Mouse (Mus musculus) heart, postnatal 0 days (tissue): ENCODE data around the gene Grid1. TPM values are rescaled to one million over a fixed set of nuclear protein-coding genes. Genes with fewer than 3 reads are reported as not detected.

ENCODE experiments used
- ATAC-seq: fragments of 200-750 bp; cut with Nextera tagmentation; 2 replicates; pipeline ENCODE4 v1.8.0; 2017; ENCODE audit warnings: low read depth, moderate number of reproducible peaks, moderate library complexity; ENCODE audit not compliant: insufficient read depth
- DNase-seq: peaks from one replicate; pipeline ENCODE4 v3.0.0-alpha.2; 2016; ENCODE audit warnings: low spot score
- H3K27ac ChIP-seq: fragments of 300-500 bp; sonication (generic); 2 replicates; pipeline ENCODE4 v1.5.1; 2014; ENCODE audit warnings: low read depth, mild to moderate bottlenecking
- H3K27me3 ChIP-seq: fragments of 300-500 bp; sonication (generic); 2 replicates; pipeline ENCODE4 v1.6.1; 2014; ENCODE audit warnings: low read length, mixed read lengths; ENCODE audit not compliant: control insufficient read depth, insufficient read depth
- H3K36me3 ChIP-seq: fragments of 300-500 bp; sonication (generic); replicated peaks from 2 replicates; pipeline ENCODE4 v1.6.1; 2014; ENCODE audit warnings: low read length, mixed read lengths; ENCODE audit not compliant: control insufficient read depth, insufficient read depth
- H3K4me1 ChIP-seq: fragments of 300-500 bp; sonication (generic); 2 replicates; pipeline ENCODE4 v1.6.1; 2014; ENCODE audit warnings: antibody characterized with exemption; ENCODE audit not compliant: control insufficient read depth, insufficient read depth
- H3K4me2 ChIP-seq: fragments of 300-500 bp; sonication (generic); 2 replicates; pipeline ENCODE4 v1.6.1; 2014; ENCODE audit warnings: low read depth, mild to moderate bottlenecking, low read length, moderate library complexity
- H3K4me3 ChIP-seq: fragments of 300-500 bp; sonication (generic); 2 replicates; pipeline ENCODE4 v1.5.1; 2014; ENCODE audit warnings: low read depth, low read length
- H3K9ac ChIP-seq: fragments of 300-500 bp; sonication (generic); replicated peaks from 2 replicates; pipeline ENCODE4 v1.6.1; 2014; ENCODE audit warnings: low read depth, low read length, mixed read lengths
- H3K9me3 ChIP-seq: fragments of 300-500 bp; sonication (generic); replicated peaks from 2 replicates; pipeline ENCODE4 v1.6.1; 2016; ENCODE audit warnings: low read length; ENCODE audit not compliant: control insufficient read depth
- CTCF ChIP-seq: IDR thresholded peaks from 2 replicates; pipeline ENCODE4 v1.5.1; 2016; ENCODE audit warnings: antibody characterized with exemption, control low read depth, low read depth
- EP300 ChIP-seq: IDR thresholded peaks from 2 replicates; pipeline ENCODE4 v1.6.1; 2016; ENCODE audit warnings: antibody characterized with exemption, low read depth
- WGBS: fragments of 180-500 bp; shearing (Covaris S2); extraction: QIAGEN DNeasy Blood & Tissue Kit; methylation state at CpG from one replicate; pipeline ENCODE4 v1.1.7; 2014; 5-methylcytosine and 5-hydroxymethylcytosine counted together
- polyA plus RNA-seq: library from polyadenylated mRNA; unstranded; fragments of >200 nt; fragmentation: Nextera tagmentation; extraction: Ambion mirVana; gene quantifications from 2 replicates; pipeline ENCODE4 v1.2.1, GENCODE M21; 2015
- total RNA-seq: library from RNA; depleted of rRNA; stranded (reverse); fragments of >200 nt; gene quantifications from 2 replicates; pipeline ENCODE4 v1.2.3, GENCODE M21; 2014; ENCODE audit warnings: low replicate concordance

Gene Grid1
- total and polyA plus RNA-seq, 2 experiments from 2014 or later: 0.05 TPM; not detected in 1

DNA sequence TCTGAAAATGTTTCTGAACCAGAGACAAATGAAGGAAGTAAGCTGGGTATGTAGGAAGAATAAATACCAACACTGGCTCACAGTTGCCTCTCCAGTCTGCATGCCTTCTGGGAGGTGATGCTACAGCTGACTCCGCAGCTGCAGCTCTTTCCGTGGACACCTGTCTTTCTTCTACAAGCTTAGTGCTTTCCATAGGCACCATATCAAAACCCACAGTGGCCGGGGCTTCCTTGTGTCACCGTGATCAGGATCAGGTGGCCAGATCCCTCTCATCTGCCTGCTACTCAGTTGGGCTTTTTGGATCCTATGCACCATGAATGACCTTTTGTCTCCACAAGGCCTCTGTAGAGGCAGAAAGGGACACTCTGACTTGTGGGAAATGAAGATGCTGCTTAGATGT, 272.7 kb downstream of the Grid1 start:
- Histone ChIP-seq H3K36me3 (no peaks in the 10 kb centered on the region), H3K4me1 (no peaks in the 10 kb centered on the region), H3K4me3 (no peak overlapping the region), H3K9me3 (no peaks in the 10 kb centered on the region), H3K9ac (no peak overlapping the region), H3K4me2 (no peak overlapping the region), H3K27me3 (no peaks in the 10 kb centered on the region), H3K27ac (no peak overlapping the region)
- ATAC-seq: no peak
- 86% methylated on average over 4 of the region's 4 CpGs for WGBS
- no peak for TF ChIP-seq CTCF
- TF ChIP-seq EP300: no peak
- no peak for DNase-seq

DNA sequence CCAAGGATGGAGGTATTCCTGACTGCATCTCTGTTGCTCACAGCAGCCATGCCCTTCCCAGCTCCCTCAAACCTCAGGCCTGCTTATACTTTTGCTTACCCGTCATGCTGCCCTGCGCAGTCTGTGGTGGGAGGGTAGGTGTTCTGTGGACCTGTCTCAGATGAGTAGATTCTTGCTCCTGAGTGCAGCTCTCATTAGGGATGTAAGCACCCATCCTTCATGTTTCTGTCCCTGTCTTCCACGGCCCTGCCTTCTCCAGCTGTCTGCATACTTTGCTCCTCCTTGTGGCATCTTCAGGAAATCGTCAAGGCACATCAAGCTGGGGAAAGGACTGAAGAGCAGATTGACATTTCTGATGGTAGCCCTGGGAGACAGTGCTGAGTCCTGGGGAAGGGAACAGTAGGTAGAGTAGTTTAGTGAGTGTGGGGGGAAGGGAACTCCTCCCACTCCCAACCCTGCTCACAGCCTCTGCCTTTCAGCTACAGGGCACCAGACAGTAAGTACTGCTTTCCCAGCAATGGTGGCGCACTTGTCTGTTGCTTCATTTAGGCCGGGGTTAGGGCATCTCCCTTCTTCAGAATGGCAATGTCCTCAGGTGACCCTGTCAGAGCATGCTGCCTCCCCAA, 273.8 kb downstream of the Grid1 start:
- no peak overlapping the region for H3K4me3 ChIP-seq
- no peak overlapping the region for H3K27ac ChIP-seq
- no peak overlapping the region for H3K4me2 ChIP-seq
- no peaks in the 10 kb centered on the region for H3K9me3 ChIP-seq
- no peaks in the 10 kb centered on the region for H3K27me3 ChIP-seq
- H3K36me3 ChIP-seq: no peaks in the 10 kb centered on the region
- ATAC-seq: no peak
- H3K9ac ChIP-seq: no peak overlapping the region
- DNase-seq: no peak
- 67% methylated on average over 6 of the region's 6 CpGs for WGBS
- no peaks in the 10 kb centered on the region for H3K4me1 ChIP-seq
- TF ChIP-seq EP300: no peak
- TF ChIP-seq CTCF: no peak

DNA sequence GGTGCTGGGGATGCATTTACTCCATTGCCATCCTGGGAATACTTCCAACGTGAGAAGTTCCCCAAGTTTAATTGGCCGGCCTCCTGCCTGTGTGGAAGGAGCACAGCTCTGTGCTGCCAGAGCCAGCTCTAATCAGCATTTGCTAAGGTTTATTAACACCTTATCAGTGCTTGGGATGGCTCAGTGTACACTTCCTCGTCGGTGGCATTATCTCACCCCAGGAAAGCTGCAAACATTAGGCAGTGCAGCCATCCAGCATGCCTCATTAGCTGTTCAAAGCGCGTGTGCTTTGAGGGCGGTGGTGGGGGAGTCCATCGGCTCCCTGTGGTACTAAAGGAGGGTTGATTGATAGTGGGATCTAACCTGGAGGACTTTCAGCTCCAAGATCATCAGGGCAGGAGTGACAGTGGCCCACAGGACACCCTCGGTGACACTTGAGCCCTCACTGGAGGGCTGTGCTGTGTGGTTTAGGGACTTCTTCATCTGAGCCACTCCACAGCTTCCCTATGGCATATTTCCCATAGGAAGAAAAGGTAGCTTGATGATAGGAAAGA, 275.7 kb downstream of the Grid1 start:
- H3K27me3 ChIP-seq: no peaks in the 10 kb centered on the region
- no peak overlapping the region for H3K4me2 ChIP-seq
- H3K36me3 ChIP-seq: no peaks in the 10 kb centered on the region
- WGBS: 15% methylated on average over 9 of the region's 9 CpGs
- H3K27ac ChIP-seq: no peak overlapping the region
- TF ChIP-seq EP300 (no peak), CTCF (no peak)
- no peak overlapping the region for H3K9ac ChIP-seq
- ATAC-seq: no peak; the same call in 1 of the 2 replicates
- H3K4me3 ChIP-seq: no peak overlapping the region
- H3K4me1 ChIP-seq: no peaks in the 10 kb centered on the region
- no peaks in the 10 kb centered on the region for H3K9me3 ChIP-seq
- DNase-seq: no peak

DNA sequence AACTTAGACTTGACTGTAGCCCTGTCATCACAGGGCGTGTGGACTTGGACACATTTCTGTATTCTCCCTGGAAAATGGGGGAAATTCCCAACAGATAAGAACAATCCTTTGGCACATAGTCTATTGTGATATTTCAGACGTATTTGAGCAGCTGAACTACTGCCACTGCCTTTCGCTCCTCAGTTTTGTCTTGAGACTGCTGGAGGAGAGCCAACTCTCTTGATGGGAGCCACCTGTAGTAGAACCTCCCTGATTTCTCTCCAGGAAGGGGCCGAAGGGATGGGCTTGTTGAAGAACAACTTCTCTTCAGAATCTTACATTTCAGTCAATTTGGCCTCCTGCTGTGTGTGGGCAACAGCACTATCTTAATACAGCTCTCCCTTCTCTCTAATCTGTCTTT, 276.2 kb downstream of the Grid1 start:
- 32% methylated on average over 4 of the region's 4 CpGs for WGBS
- Histone ChIP-seq H3K4me3 (no peak overlapping the region), H3K27ac (no peak overlapping the region), H3K27me3 (no peaks in the 10 kb centered on the region), H3K9ac (no peak overlapping the region), H3K4me2 (no peak overlapping the region), H3K36me3 (no peaks in the 10 kb centered on the region), H3K9me3 (no peaks in the 10 kb centered on the region), H3K4me1 (no peaks in the 10 kb centered on the region)
- no peak for TF ChIP-seq EP300
- no peak for TF ChIP-seq CTCF
- DNase-seq: no peak
- no peak for ATAC-seq

DNA sequence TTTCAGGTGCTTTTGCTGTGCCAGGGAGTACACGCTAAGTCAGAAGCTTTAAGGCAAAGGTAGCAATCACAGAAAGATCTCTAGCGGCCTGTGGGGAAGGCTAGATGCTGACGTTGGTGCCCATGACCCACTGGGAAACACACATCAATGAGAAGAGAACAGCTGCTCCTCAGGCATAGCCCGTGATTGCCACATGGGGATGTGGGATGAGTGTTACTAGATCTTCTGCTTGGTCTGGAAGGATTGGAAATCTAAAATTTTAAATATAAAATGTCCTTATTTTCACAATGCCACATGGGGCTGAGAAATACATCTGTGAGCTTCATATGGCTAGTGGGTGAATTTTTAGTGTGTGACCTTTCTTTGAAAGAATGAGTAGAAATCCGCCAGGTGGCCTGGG, 277.3 kb downstream of the Grid1 start:
- H3K36me3 ChIP-seq: no peaks in the 10 kb centered on the region
- H3K27me3 ChIP-seq: no peaks in the 10 kb centered on the region
- H3K9ac ChIP-seq: no peak overlapping the region
- no peak for DNase-seq
- no peak overlapping the region for H3K4me3 ChIP-seq
- WGBS: 80% methylated on average over 5 of the region's 5 CpGs
- TF ChIP-seq EP300 (no peak), CTCF (no peak)
- H3K4me2 ChIP-seq: no peak overlapping the region
- no peaks in the 10 kb centered on the region for H3K4me1 ChIP-seq
- ATAC-seq: no peak
- no peak overlapping the region for H3K27ac ChIP-seq
- no peaks in the 10 kb centered on the region for H3K9me3 ChIP-seq
